Mouse (Mus musculus): Measurements from ENCODE around the gene Bsx.

Bsx gene

GRCm38 (mm10) chr9:40889389-40889788 is 15.5 kb downstream of the Bsx start:
- WGBS, result 44% methylated on average over 12 of the region's 12 CpGs

GRCm38 (mm10) chr9:40892456-40892855 is 18.5 kb downstream of the Bsx start:
- WGBS, result 54% methylated on average over 6 of the region's 6 CpGs

- WGBS, result 48% methylated on average over 8 of the region's 8 CpGs
These were observed 33.5 kb downstream of the Bsx start for GRCm38 (mm10) chr9:40907413-40907812.

- WGBS, result 65% methylated on average over 8 of the region's 8 CpGs
These were observed 34.5 kb downstream of the Bsx start for GRCm38 (mm10) chr9:40908411-40908810.

- 63% methylated on average over 7 of the region's 7 CpGs for WGBS
These were observed 35.0 kb downstream of the Bsx start for GRCm38 (mm10) chr9:40908915-40909314.

GRCm38 (mm10) chr9:40917871-40918613 is 44.1 kb downstream of the Bsx start:
- 45% methylated on average over 12 of the region's 12 CpGs for WGBS

GRCm38 (mm10) chr9:40927351-40927980 is 53.5 kb downstream of the Bsx start:
- WGBS, result 72% methylated on average over 17 of the region's 17 CpGs
